Mouse (Mus musculus): ENCODE measurements around the gene Shc2. TPM values are rescaled to one million over a fixed set of nuclear protein-coding genes. Genes with fewer than 3 reads are reported as not detected.
A peak's percentile ranks its signal among the peaks of the same experiment; 100 is the strongest.

The Shc2 gene
- polyA plus RNA-seq (2015; fragmentation: Nextera tagmentation; extraction: Ambion mirVana): 9.1 and 10.6 TPM in 2 replicates

GRCm38 (mm10) chr10:79637128-79638110 is at the start of gene Shc2:
Shc2 (minus strand) TSS chr10:79637918.
- WGBS: under 1% methylated on average over 103 of the region's 116 CpGs
- Histone ChIP-seq H3K4me1 (peaks cover 11% of the 10 kb centered on the region), H3K27ac (peak within 1 kb of the TSS; percentile 60; the same call in 1 of the 2 replicates), H3K4me2 (peak within 1 kb of the TSS; percentile 92), H3K27me3 (replicated peaks) (peaks cover 26% of the 10 kb centered on the region; the same call in 1 of the 2 replicates), H3K36me3 (no peaks in the 10 kb centered on the region), H3K9me3 (no peaks in the 10 kb centered on the region), H3K4me3 (replicated peaks) (peak within 1 kb of the TSS; percentile 67), H3K9ac (peak within 1 kb of the TSS; percentile 57)
- ATAC-seq (ENCODE audit: insufficient read depth, low FRiP score, low read depth): peak; percentile 59; the same call in 1 of the 2 replicates

GRCm38 (mm10) chr10:79687513-79687912 is 49.8 kb upstream of the Shc2 start:
- Histone ChIP-seq H3K27ac (no peak overlapping the region), H3K27me3 (replicated peaks) (no peaks in the 10 kb centered on the region), H3K4me2 (no peak overlapping the region), H3K9ac (no peak overlapping the region), H3K4me1 (peaks cover 17% of the 10 kb centered on the region), H3K4me3 (replicated peaks) (no peak overlapping the region), H3K9me3 (no peaks in the 10 kb centered on the region), H3K36me3 (peaks cover 47% of the 10 kb centered on the region)
- WGBS: 95% methylated on average over 6 of the region's 6 CpGs
- no peak for ATAC-seq (ENCODE audit: insufficient read depth, low FRiP score, low read depth)

- Histone ChIP-seq H3K36me3 (peaks cover 47% of the 10 kb centered on the region), H3K4me3 (replicated peaks) (no peak overlapping the region), H3K4me1 (peaks cover 17% of the 10 kb centered on the region), H3K9me3 (no peaks in the 10 kb centered on the region), H3K4me2 (no peak overlapping the region), H3K9ac (no peak overlapping the region), H3K27me3 (replicated peaks) (no peaks in the 10 kb centered on the region), H3K27ac (no peak overlapping the region)
- WGBS: 87% methylated on average over 1 of the region's 1 CpGs
- no peak for ATAC-seq (ENCODE audit: insufficient read depth, low FRiP score, low read depth)
Measured at GRCm38 (mm10) chr10:79686691-79687090, 49.0 kb upstream of the Shc2 start.

- no peak for ATAC-seq (ENCODE audit: insufficient read depth, low FRiP score, low read depth)
- no peak overlapping the region for H3K9ac ChIP-seq
- peaks cover 47% of the 10 kb centered on the region for H3K36me3 ChIP-seq
- H3K9me3 ChIP-seq: no peaks in the 10 kb centered on the region
- H3K27ac ChIP-seq: no peak overlapping the region
- peaks cover 18% of the 10 kb centered on the region for H3K4me1 ChIP-seq
- no peak overlapping the region for H3K4me3 ChIP-seq (replicated peaks)
- no peak overlapping the region for H3K4me2 ChIP-seq
- no peaks in the 10 kb centered on the region for H3K27me3 ChIP-seq (replicated peaks)
- WGBS: 87% methylated on average over 2 of the region's 2 CpGs
Measured at GRCm38 (mm10) chr10:79686219-79686618, 48.5 kb upstream of the Shc2 start.

DNA sequence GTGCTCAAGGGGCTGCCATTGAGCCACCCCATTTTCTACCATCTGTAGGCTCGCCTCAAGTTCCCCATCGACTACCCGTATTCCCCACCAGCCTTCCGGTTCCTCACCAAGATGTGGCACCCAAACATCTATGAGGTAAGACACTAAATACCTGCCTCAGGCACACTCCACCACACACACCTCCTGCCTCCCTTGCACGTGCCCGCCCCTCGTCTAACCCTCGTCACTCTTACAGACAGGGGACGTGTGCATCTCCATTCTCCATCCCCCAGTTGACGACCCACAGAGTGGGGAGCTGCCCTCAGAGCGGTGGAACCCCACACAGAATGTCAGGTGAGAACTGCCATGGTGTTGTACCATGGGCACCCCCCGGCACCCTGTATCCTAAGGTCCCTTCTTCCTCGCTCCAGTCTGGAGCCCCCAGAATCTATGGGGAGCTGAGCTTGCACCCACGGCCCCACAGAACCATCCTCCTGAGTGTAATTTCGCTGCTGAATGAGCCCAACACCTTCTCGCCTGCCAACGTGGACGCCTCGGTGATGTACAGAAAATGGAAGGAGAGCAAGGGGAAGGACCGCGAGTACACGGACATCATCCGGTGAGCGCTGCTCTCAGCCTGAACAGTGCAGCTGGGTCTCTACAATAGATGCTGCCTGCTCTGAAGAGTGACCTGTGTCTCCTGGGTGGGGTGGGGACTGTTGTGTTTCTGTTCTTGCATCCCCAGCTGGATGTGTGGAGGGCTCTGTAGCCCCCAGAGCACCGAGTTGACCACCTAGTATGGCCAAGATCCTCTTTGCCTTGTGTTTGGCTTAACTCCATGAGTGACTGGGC is 47.3 kb upstream of the Shc2 start:
- Histone ChIP-seq H3K27ac (no peak overlapping the region), H3K9ac (no peak overlapping the region), H3K4me1 (peaks cover 25% of the 10 kb centered on the region), H3K4me3 (replicated peaks) (no peak overlapping the region), H3K27me3 (replicated peaks) (no peaks in the 10 kb centered on the region), H3K9me3 (no peaks in the 10 kb centered on the region), H3K4me2 (no peak overlapping the region), H3K36me3 (peaks cover 47% of the 10 kb centered on the region)
- ATAC-seq (ENCODE audit: insufficient read depth, low FRiP score, low read depth): no peak
- WGBS: 92% methylated on average over 25 of the region's 25 CpGs

GRCm38 (mm10) chr10:79683726-79684640 is 46.3 kb upstream of the Shc2 start:
- H3K27me3 ChIP-seq (replicated peaks): no peaks in the 10 kb centered on the region
- 78% methylated on average over 6 of the region's 6 CpGs for WGBS
- no peaks in the 10 kb centered on the region for H3K9me3 ChIP-seq
- no peak for ATAC-seq (ENCODE audit: insufficient read depth, low FRiP score, low read depth)
- H3K9ac ChIP-seq: 0 out of 2 replicates have a peak overlapping the region, but pooled peaks have one; percentile 2
- peak overlapping the region; percentile 88 for H3K4me2 ChIP-seq
- H3K27ac ChIP-seq: no peak overlapping the region
- H3K4me1 ChIP-seq: peaks cover 22% of the 10 kb centered on the region
- peak overlapping the region; percentile 82 for H3K4me3 ChIP-seq (replicated peaks)
- H3K36me3 ChIP-seq: peaks cover 42% of the 10 kb centered on the region

DNA sequence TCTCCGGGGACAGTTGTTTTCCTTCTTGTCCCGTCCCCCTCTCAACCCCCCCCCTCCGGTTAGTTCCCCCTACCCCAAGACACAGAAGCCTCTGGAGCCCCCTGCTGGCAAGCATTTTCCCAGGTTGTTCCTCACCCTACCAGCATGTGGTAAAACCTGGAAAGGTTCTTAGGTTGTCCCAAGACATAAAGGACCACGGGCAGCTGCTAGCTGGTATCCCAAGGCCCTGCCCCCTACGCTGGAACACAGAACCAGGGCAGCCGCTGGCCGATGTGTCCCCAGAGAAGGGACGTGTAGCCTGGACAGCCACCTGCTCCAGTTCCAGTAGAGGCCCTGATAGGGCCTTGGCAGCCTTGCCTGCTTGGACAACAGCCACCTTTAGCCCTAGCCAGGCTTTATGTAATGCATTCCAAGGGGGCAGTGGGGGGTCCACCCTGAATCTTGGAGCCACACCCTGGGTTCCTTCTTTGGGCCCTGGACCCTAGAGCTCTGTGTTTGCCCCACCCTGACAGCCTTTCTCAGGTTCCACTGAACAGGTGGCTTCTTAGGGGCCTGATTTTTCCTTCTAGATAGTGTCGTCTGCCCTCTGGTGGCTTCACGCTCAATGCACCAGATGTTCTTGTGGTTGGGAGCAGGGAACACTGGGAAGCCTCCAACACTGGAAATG is 45.3 kb upstream of the Shc2 start:
- Histone ChIP-seq H3K36me3 (peaks cover 32% of the 10 kb centered on the region), H3K4me3 (replicated peaks) (peak overlapping the region; percentile 82), H3K4me2 (peak overlapping the region; percentile 88), H3K4me1 (peaks cover 22% of the 10 kb centered on the region), H3K9me3 (no peaks in the 10 kb centered on the region), H3K9ac (peak overlapping the region; percentile 81), H3K27me3 (replicated peaks) (no peaks in the 10 kb centered on the region), H3K27ac (peak overlapping the region; percentile 79)
- WGBS: 3% methylated on average over 10 of the region's 10 CpGs
- ATAC-seq (ENCODE audit: insufficient read depth, low FRiP score, low read depth): no peak

DNA sequence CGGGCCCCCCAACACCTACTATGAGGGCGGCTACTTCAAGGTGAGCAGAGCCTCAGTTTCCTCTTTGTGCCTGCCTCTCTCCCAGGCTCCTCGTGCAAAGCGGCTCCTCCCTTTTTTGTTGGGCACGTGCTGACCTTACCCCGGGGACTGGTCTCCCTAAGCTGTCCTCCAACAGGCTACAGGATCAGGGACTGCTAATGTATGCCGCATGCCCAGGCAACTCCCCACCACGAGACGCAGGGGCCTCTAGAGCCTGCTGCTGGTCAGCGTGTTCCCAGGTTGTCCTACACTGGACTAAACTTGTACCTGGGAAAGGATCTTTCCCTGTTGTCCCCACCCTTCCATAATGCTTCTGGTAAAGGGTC is 44.8 kb upstream of the Shc2 start:
- H3K4me3 ChIP-seq (replicated peaks): peak overlapping the region; percentile 82
- 0% methylated on average over 10 of the region's 10 CpGs for WGBS
- peak overlapping the region; percentile 79 for H3K27ac ChIP-seq
- peak overlapping the region; percentile 81 for H3K9ac ChIP-seq
- no peak for ATAC-seq (ENCODE audit: insufficient read depth, low FRiP score, low read depth)
- peaks cover 28% of the 10 kb centered on the region for H3K36me3 ChIP-seq
- peaks cover 22% of the 10 kb centered on the region for H3K4me1 ChIP-seq
- H3K4me2 ChIP-seq: peak overlapping the region; percentile 88
- H3K27me3 ChIP-seq (replicated peaks): no peaks in the 10 kb centered on the region
- no peaks in the 10 kb centered on the region for H3K9me3 ChIP-seq

DNA sequence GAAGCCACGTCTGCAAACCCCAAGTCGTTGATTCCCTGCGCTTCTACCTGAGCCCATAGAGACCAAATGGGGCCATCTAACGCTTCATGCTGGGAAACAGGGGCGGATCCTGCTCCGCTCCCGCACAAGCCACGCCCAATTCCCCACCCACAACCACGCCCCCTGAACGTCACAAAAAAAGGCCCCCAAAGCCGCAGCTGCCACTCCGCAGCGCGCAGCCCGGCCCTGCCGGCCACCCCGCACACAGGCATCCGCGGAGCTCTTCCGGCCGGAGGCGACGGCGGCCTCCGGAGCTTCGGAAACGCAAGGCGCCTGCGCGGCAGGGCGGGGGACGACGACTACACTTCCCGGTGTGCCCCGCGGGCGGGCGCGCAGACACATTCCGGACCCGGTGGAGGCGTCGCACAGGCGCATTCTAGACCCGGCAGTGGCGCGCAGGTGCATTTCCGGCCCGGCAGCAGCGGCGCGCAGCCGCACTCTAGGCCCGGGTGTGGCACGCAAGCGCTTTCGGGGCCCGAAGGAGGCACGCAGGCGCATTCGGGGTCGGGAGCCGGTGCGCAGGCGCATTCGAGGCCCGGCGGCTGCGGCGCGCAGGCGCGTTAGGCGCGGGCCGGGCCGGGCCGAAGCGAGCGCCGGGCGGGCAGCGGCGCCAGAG is 44.0 kb upstream of the Shc2 start, which contains the start of gene Cdc34:
TSS of gene Cdc34 (plus strand) at position 605 of the 655 bp plus-strand sequence.
- H3K4me2 ChIP-seq: peak within 1 kb of the TSS; percentile 88
- H3K4me1 ChIP-seq: peaks cover 22% of the 10 kb centered on the region
- H3K9ac ChIP-seq: peak within 1 kb of the TSS; percentile 81
- no peaks in the 10 kb centered on the region for H3K9me3 ChIP-seq
- under 1% methylated on average over 77 of the region's 84 CpGs for WGBS
- no peaks in the 10 kb centered on the region for H3K27me3 ChIP-seq (replicated peaks)
- peak within 1 kb of the TSS; percentile 88 for H3K27ac ChIP-seq
- peak; percentile 96 for ATAC-seq (ENCODE audit: insufficient read depth, low FRiP score, low read depth)
- H3K36me3 ChIP-seq: peaks cover 20% of the 10 kb centered on the region
- H3K4me3 ChIP-seq (replicated peaks): peak within 1 kb of the TSS; percentile 82

Data from stomach, embryonic 15.5 days (tissue).